Mouse (Mus musculus) cerebellum, adult 2 months (tissue): ENCODE data around the gene Gm45062.

Experiments used
- CTCF ChIP-seq: fragments of 200-500 bp; IDR thresholded peaks from 2 replicates; pipeline ENCODE4 v1.5.1; 2011; ENCODE audit warnings: low read depth, mild to moderate bottlenecking, control low read depth, low read length, moderate library complexity, borderline replicate concordance; ENCODE audit not compliant: insufficient read depth
- POLR2A ChIP-seq: fragments of 200-500 bp; IDR thresholded peaks from 2 replicates; pipeline ENCODE4 v1.6.1; 2011; ENCODE audit warnings: low read length, control low read depth, borderline replicate concordance; ENCODE audit not compliant: insufficient read depth

- TF ChIP-seq CTCF, result no peak
- TF ChIP-seq POLR2A, result no peak
Observed at GRCm38 (mm10) chr6:8531104-8531894, 272.0 kb downstream of the Gm45062 start.
